Mouse (Mus musculus) olfactory bulb, adult 2 months (tissue): ENCODE data around the gene Mtmr3.

ENCODE experiments used
- CTCF ChIP-seq: fragments of 200-500 bp; IDR thresholded peaks from 2 replicates; pipeline ENCODE4 v1.5.1; 2012; ENCODE audit warnings: low read depth, mild to moderate bottlenecking, low read length, moderate library complexity; ENCODE audit not compliant: insufficient read depth
- POLR2A ChIP-seq: fragments of 200-500 bp; IDR thresholded peaks from 2 replicates; pipeline ENCODE4 v1.6.1; 2012; ENCODE audit warnings: mild to moderate bottlenecking, low read depth, low read length, moderate library complexity; ENCODE audit not compliant: insufficient read depth

DNA sequence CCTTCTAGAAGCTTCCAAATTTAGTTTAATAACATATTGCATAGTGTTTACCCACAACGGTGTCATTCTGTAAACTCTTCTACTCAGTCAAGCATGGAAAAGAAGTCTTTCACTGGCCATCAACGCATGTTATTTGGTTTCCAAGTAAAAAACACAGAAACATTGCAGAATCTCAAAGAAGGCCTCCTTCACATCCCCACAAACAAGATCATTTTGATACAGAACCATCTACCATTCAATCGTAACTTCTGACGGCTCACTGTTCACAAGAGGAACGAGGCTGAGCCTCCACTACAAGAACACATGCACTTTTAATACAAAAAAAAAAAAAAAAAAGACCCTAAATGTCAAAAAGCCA is 1.2 kb downstream of the Mtmr3 start:
- TF ChIP-seq CTCF (no peak), POLR2A (no peak)
